In genomic region chr4:106936041-106936440, GRCm38 (mm10) we compare ENCODE assay signal across 9 mouse cellular contexts. TPM values are rescaled to one million over a fixed set of nuclear protein-coding genes. Genes with fewer than 3 reads are reported as not detected.
DNase-seq lines count a peak whose midpoint lies in the region; ATAC-seq lines count a peak whose summit lies in the region.
"Had no signal": no experiment of that assay in that cellular context is flagged by ENCODE, and none has a peak within 500 bp of the region (broad histone marks: within the 10 kb centered on the region; RNA-seq: fewer than 3 reads in every experiment).

No protein-coding gene starts in this region.

- no peak overlapping the region for H3K4me3 ChIP-seq in kidney, embryonic 14.5 days (ENCODE audit: low read length)
- no peak overlapping the region for H3K4me3 ChIP-seq in embryonic facial prominence, embryonic 11.5 days (ENCODE audit: low read depth, low read length)
- H3K4me3 ChIP-seq in hindbrain, embryonic 12.5 days = no peak overlapping the region
- no peak overlapping the region for H3K4me3 ChIP-seq in midbrain, embryonic 15.5 days

- H3K9ac ChIP-seq in kidney, embryonic 14.5 days (ENCODE audit: low read depth, low read length) = peak overlapping the region; percentile 48; the same call in 1 of the 2 replicates
- peak overlapping the region; percentile 53 for H3K9ac ChIP-seq in embryonic facial prominence, embryonic 11.5 days (replicated peaks; ENCODE audit: low read length)
- peak overlapping the region; percentile 52 for H3K9ac ChIP-seq in hindbrain, embryonic 12.5 days
- peak overlapping the region; percentile 4; the same call in 1 of the 2 replicates for H3K9ac ChIP-seq in midbrain, embryonic 15.5 days

- DNase-seq in kidney, adult 11 months = no peak
- no peak for DNase-seq in embryonic facial prominence, embryonic 11.5 days (ENCODE audit: low spot score)
- no peak for DNase-seq in cerebellum, postnatal 14 days
- no peak for DNase-seq in embryo, embryonic 10 days (ENCODE audit: low spot score)
- no peak for DNase-seq in kidney, postnatal 36 days
- DNase-seq: right cerebral cortex, postnatal 4 days had no signal

- peak overlapping the region; percentile 32; the same call in 1 of the 2 replicates for H3K27ac ChIP-seq in kidney, embryonic 14.5 days (ENCODE audit: low read depth, low read length)
- H3K27ac ChIP-seq in embryonic facial prominence, embryonic 11.5 days (replicated peaks; ENCODE audit: low read depth, low read length) = peak overlapping the region; percentile 70
- H3K27ac ChIP-seq in hindbrain, embryonic 12.5 days = peak overlapping the region; percentile 87
- H3K27ac ChIP-seq in midbrain, embryonic 15.5 days = peak overlapping the region; percentile 59

- peaks cover 74% of the 10 kb centered on the region for H3K4me1 ChIP-seq in kidney, embryonic 14.5 days (ENCODE audit: control insufficient read depth, insufficient read depth, low read length)
- peaks cover 33% of the 10 kb centered on the region for H3K4me1 ChIP-seq in embryonic facial prominence, embryonic 11.5 days (ENCODE audit: control insufficient read depth, insufficient read depth, low read length)
- peaks cover 97% of the 10 kb centered on the region for H3K4me1 ChIP-seq in hindbrain, embryonic 12.5 days
- peaks cover 82% of the 10 kb centered on the region for H3K4me1 ChIP-seq in midbrain, embryonic 15.5 days

- no peak for ATAC-seq in kidney, embryonic 14.5 days (ENCODE audit: low FRiP score, low TSS enrichment)
- ATAC-seq in embryonic facial prominence, embryonic 11.5 days (replicated peaks; ENCODE audit: insufficient number of reproducible peaks, low FRiP score, low TSS enrichment, low read depth) = no peak
- ATAC-seq in hindbrain, embryonic 12.5 days (ENCODE audit: low FRiP score) = no peak
- ATAC-seq in midbrain, embryonic 15.5 days (replicated peaks) = no peak

- no peaks in the 10 kb centered on the region for H3K9me3 ChIP-seq in kidney, embryonic 14.5 days (ENCODE audit: control insufficient read depth, low read length)
- no peaks in the 10 kb centered on the region for H3K9me3 ChIP-seq in embryonic facial prominence, embryonic 11.5 days (replicated peaks; ENCODE audit: control insufficient read depth, low read length)
- no peaks in the 10 kb centered on the region for H3K9me3 ChIP-seq in hindbrain, embryonic 12.5 days (replicated peaks)
- H3K9me3 ChIP-seq in midbrain, embryonic 15.5 days = no peaks in the 10 kb centered on the region

- WGBS in kidney, embryonic 14.5 days = 71% methylated on average over 3 of the region's 3 CpGs
- WGBS in embryonic facial prominence, embryonic 11.5 days = 51% methylated on average over 3 of the region's 3 CpGs
- 53% methylated on average over 3 of the region's 3 CpGs for WGBS in hindbrain, embryonic 12.5 days
- 38% methylated on average over 3 of the region's 3 CpGs for WGBS in midbrain, embryonic 15.5 days

- no peaks in the 10 kb centered on the region for H3K27me3 ChIP-seq in kidney, embryonic 14.5 days (ENCODE audit: control insufficient read depth, insufficient read depth, low read length)
- H3K27me3 ChIP-seq in embryonic facial prominence, embryonic 11.5 days (ENCODE audit: control insufficient read depth, insufficient read depth, low read length) = no peaks in the 10 kb centered on the region
- no peaks in the 10 kb centered on the region for H3K27me3 ChIP-seq in hindbrain, embryonic 12.5 days
- H3K27me3 ChIP-seq in midbrain, embryonic 15.5 days (replicated peaks) = no peaks in the 10 kb centered on the region

- no peak overlapping the region for H3K4me2 ChIP-seq in kidney, embryonic 14.5 days (replicated peaks; ENCODE audit: low read depth, low read length)
- no peak overlapping the region for H3K4me2 ChIP-seq in embryonic facial prominence, embryonic 11.5 days (ENCODE audit: low read depth, low read length)
- peak overlapping the region; percentile 24 for H3K4me2 ChIP-seq in hindbrain, embryonic 12.5 days (replicated peaks)
- H3K4me2 ChIP-seq in midbrain, embryonic 15.5 days = no peak overlapping the region

- peaks cover 44% of the 10 kb centered on the region for H3K36me3 ChIP-seq in kidney, embryonic 14.5 days (ENCODE audit: control insufficient read depth, insufficient read depth, low read length)
- peaks cover 4% of the 10 kb centered on the region for H3K36me3 ChIP-seq in embryonic facial prominence, embryonic 11.5 days (replicated peaks; ENCODE audit: control insufficient read depth, insufficient read depth, low read depth, low read length)
- H3K36me3 ChIP-seq in hindbrain, embryonic 12.5 days = peaks cover 32% of the 10 kb centered on the region
- no peaks in the 10 kb centered on the region for H3K36me3 ChIP-seq in midbrain, embryonic 15.5 days (replicated peaks)

RNA-seq across cellular contexts. Expression of gene Ssbp3, which starts 25.5 kb away (rescaled TPM):
- polyA plus RNA-seq in kidney, embryonic 14.5 days (2014; fragmentation: Nextera tagmentation; extraction: Ambion mirVana) = 81.5 and 118 TPM in 2 replicates
- polyA plus RNA-seq in embryonic facial prominence, embryonic 11.5 days (2014; fragmentation: Nextera tagmentation; extraction: Ambion mirVana) = 129 and 138 TPM in 2 replicates
- 285 and 302 TPM in 2 replicates for polyA plus RNA-seq in hindbrain, embryonic 12.5 days (2016; fragmentation: Nextera tagmentation; extraction: Ambion mirVana)
- 175 and 194 TPM in 2 replicates for polyA plus RNA-seq in midbrain, embryonic 15.5 days (2015; fragmentation: Nextera tagmentation; extraction: Ambion mirVana)

Comparison
In these comparisons a context has a peak if more than half of its experiments do, and no peak if none do; other contexts are left out.
1. H3K27ac ChIP-seq: peak in every context shown above with its lines; median percentile 87 in hindbrain, embryonic 12.5 days; 70 in embryonic facial prominence, embryonic 11.5 days; 59 in midbrain, embryonic 15.5 days; 32 in kidney, embryonic 14.5 days.